Mouse (Mus musculus): ENCODE measurements at regions not wholly inside any gene's neighbourhood (a gene's known extent, or its start where the extent isn't known, plus 50 kb on each side); places are given as distances from the start of the nearest gene placed in this dataset.

DNA sequence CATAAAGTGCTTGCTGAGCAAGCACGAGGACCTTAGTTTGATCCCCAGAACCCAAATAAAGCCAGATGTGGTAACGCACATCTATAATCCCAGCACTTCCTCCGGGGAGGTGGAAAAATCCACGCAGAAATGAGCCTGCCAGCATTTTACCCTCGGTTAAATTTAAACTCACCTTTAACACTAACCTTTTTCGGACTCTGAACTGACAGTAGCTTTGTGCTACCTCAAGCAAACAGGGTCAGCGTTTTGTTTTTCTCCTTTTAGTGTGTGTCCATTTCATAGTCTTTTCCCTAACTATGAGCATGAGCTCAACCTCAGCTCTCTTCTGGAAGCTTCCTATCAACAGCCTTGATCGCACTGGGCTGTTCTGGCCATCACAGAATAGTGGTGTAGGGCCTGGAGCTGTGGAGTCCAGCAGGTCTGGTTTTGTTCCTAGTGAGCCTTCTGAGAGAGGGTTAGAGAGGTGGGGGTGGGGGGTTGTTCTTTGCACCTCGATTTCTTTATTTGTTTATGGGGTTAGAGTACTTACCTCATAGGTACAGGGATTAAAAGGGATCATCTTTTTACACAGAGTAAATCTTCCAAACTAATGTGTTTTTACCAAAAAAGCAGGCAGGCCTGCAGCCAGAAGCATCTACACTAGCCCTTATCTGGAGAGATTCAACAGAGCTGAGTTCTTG, 63.1 kb upstream of the Dhx40 start:
- TF ChIP-seq EP300 (IDR thresholded peaks at IDR 0.05; ENCODE audit: low read depth) = no peak
- no peak for TF ChIP-seq CTCF (IDR thresholded peaks at IDR 0.05; ENCODE audit: low read depth)

All from liver, embryonic 14.5 days (tissue).